Mouse (Mus musculus) hindbrain, embryonic 13.5 days (tissue): ENCODE data around the gene Jdp2. TPM values are rescaled to one million over a fixed set of nuclear protein-coding genes. Genes with fewer than 3 reads are reported as not detected.
A peak's percentile ranks its signal among the peaks of the same experiment; 100 is the strongest.

ENCODE experiments used
- ATAC-seq: fragments of 200-750 bp; cut with Nextera tagmentation; 2 replicates; pipeline ENCODE4 v1.8.0; 2017; ENCODE audit warnings: moderate TSS enrichment; ENCODE audit not compliant: low FRiP score
- H3K27ac ChIP-seq: fragments of 300-500 bp; sonication (generic); 2 replicates; pipeline ENCODE4 v1.5.1; 2015; ENCODE audit warnings: inconsistent platforms, mild to moderate bottlenecking, moderate library complexity
- H3K27me3 ChIP-seq: fragments of 300-500 bp; sonication (generic); 2 replicates; pipeline ENCODE4 v1.6.1; 2015; ENCODE audit warnings: mild to moderate bottlenecking, inconsistent platforms
- H3K36me3 ChIP-seq: fragments of 300-500 bp; sonication (generic); 2 replicates; pipeline ENCODE4 v1.6.1; 2015; ENCODE audit warnings: mild to moderate bottlenecking, inconsistent platforms
- H3K4me1 ChIP-seq: fragments of 300-500 bp; sonication (generic); replicated peaks from 2 replicates; pipeline ENCODE4 v1.6.1; 2015; ENCODE audit warnings: inconsistent platforms
- H3K4me2 ChIP-seq: fragments of 300-500 bp; sonication (generic); 2 replicates; pipeline ENCODE4 v1.6.1; 2015; ENCODE audit warnings: inconsistent platforms, mild to moderate bottlenecking, moderate library complexity
- H3K4me3 ChIP-seq: fragments of 300-500 bp; sonication (generic); 2 replicates; pipeline ENCODE4 v1.5.1; 2015; ENCODE audit warnings: mild to moderate bottlenecking, inconsistent platforms
- H3K9ac ChIP-seq: fragments of 300-500 bp; sonication (generic); 2 replicates; pipeline ENCODE4 v1.6.1; 2015; ENCODE audit warnings: mild to moderate bottlenecking, inconsistent platforms
- H3K9me3 ChIP-seq: fragments of 300-500 bp; sonication (generic); 2 replicates; pipeline ENCODE4 v1.6.1; 2016; ENCODE audit warnings: inconsistent platforms
- WGBS: fragments of 180-500 bp; shearing (Covaris S2); methylation state at CpG from one replicate; pipeline ENCODE4 v1.1.7; 2015; 5-methylcytosine and 5-hydroxymethylcytosine counted together
- polyA plus RNA-seq: library from polyadenylated mRNA; unstranded; fragments of >200 nt; fragmentation: Nextera tagmentation; extraction: Ambion mirVana; gene quantifications from 2 replicates; pipeline ENCODE4 v1.2.1, GENCODE M21; 2015

Gene Jdp2
- polyA plus RNA-seq, 1 experiment from 2014 or later, result 0.42 TPM

GRCm38 (mm10) chr12:85603767-85604166 lies 4.9 kb downstream of the Jdp2 start:
- WGBS, result 61% methylated on average over 9 of the region's 9 CpGs
- Histone ChIP-seq H3K36me3 (peaks cover 8% of the 10 kb centered on the region), H3K4me1 (peaks cover 70% of the 10 kb centered on the region), H3K9ac (no peak overlapping the region), H3K4me3 (no peak overlapping the region), H3K27ac (no peak overlapping the region), H3K4me2 (no peak overlapping the region), H3K9me3 (no peaks in the 10 kb centered on the region), H3K27me3 (0 out of 2 replicates have a peak, but pooled peaks cover 4% of the 10 kb centered on the region)
- ATAC-seq, result no peak

- 0 out of 2 replicates have a peak, but pooled peaks cover 4% of the 10 kb centered on the region for H3K27me3 ChIP-seq
Observed at GRCm38 (mm10) chr12:85604301-85604998, 5.6 kb downstream of the Jdp2 start.

GRCm38 (mm10) chr12:85607519-85608449 lies 9.0 kb downstream of the Jdp2 start:
- peaks cover 39% of the 10 kb centered on the region for H3K36me3 ChIP-seq
- ATAC-seq, result no peak
- WGBS, result 81% methylated on average over 14 of the region's 14 CpGs

More at GRCm38 (mm10) chr12:85604301-85604998, 5.6 kb downstream of the Jdp2 start:
- H3K4me1 ChIP-seq, result peaks cover 72% of the 10 kb centered on the region
- no peak overlapping the region for H3K4me3 ChIP-seq
- H3K36me3 ChIP-seq, result peaks cover 12% of the 10 kb centered on the region
- no peaks in the 10 kb centered on the region for H3K9me3 ChIP-seq
- no peak for ATAC-seq
- H3K9ac ChIP-seq, result no peak overlapping the region
- H3K27ac ChIP-seq, result no peak overlapping the region
- no peak overlapping the region for H3K4me2 ChIP-seq
- 54% methylated on average over 9 of the region's 9 CpGs for WGBS

GRCm38 (mm10) chr12:85610167-85610566 lies 11.3 kb downstream of the Jdp2 start:
- 84% methylated on average over 9 of the region's 9 CpGs for WGBS
- Histone ChIP-seq H3K36me3 (peaks cover 48% of the 10 kb centered on the region), H3K4me1 (peaks cover 17% of the 10 kb centered on the region)

More at GRCm38 (mm10) chr12:85607519-85608449, 9.0 kb downstream of the Jdp2 start:
- H3K27me3 ChIP-seq, result no peaks in the 10 kb centered on the region
- no peaks in the 10 kb centered on the region for H3K9me3 ChIP-seq
- H3K9ac ChIP-seq, result no peak overlapping the region; the same call in 1 of the 2 replicates
- H3K4me1 ChIP-seq, result peaks cover 40% of the 10 kb centered on the region
- no peak overlapping the region for H3K27ac ChIP-seq
- H3K4me3 ChIP-seq, result no peak overlapping the region
- no peak overlapping the region for H3K4me2 ChIP-seq

GRCm38 (mm10) chr12:85614090-85614489 lies 15.3 kb downstream of the Jdp2 start:
- no peak overlapping the region for H3K27ac ChIP-seq
- H3K4me1 ChIP-seq, result peaks cover 16% of the 10 kb centered on the region
- peaks cover 41% of the 10 kb centered on the region for H3K36me3 ChIP-seq
- H3K9ac ChIP-seq, result no peak overlapping the region
- no peak overlapping the region for H3K4me3 ChIP-seq
- H3K27me3 ChIP-seq, result no peaks in the 10 kb centered on the region
- 60% methylated on average over 4 of the region's 4 CpGs for WGBS
- H3K4me2 ChIP-seq, result no peak overlapping the region
- no peaks in the 10 kb centered on the region for H3K9me3 ChIP-seq
- ATAC-seq, result no peak

More at GRCm38 (mm10) chr12:85610167-85610566, 11.3 kb downstream of the Jdp2 start:
- ATAC-seq, result no peak
- no peaks in the 10 kb centered on the region for H3K9me3 ChIP-seq
- no peak overlapping the region for H3K4me2 ChIP-seq
- no peaks in the 10 kb centered on the region for H3K27me3 ChIP-seq
- H3K9ac ChIP-seq, result no peak overlapping the region
- no peak overlapping the region for H3K4me3 ChIP-seq
- no peak overlapping the region for H3K27ac ChIP-seq

- Histone ChIP-seq H3K27ac (no peak overlapping the region), H3K27me3 (no peaks in the 10 kb centered on the region), H3K4me2 (no peak overlapping the region), H3K4me3 (no peak overlapping the region), H3K4me1 (peaks cover 30% of the 10 kb centered on the region), H3K9ac (no peak overlapping the region; the same call in 1 of the 2 replicates), H3K9me3 (no peaks in the 10 kb centered on the region), H3K36me3 (peaks cover 31% of the 10 kb centered on the region)
- 87% methylated on average over 8 of the region's 8 CpGs for WGBS
- no peak for ATAC-seq
Observed at GRCm38 (mm10) chr12:85615486-85615885, 16.7 kb downstream of the Jdp2 start.

- WGBS, result 86% methylated on average over 9 of the region's 9 CpGs
- no peaks in the 10 kb centered on the region for H3K9me3 ChIP-seq
- ATAC-seq, result no peak
Observed at GRCm38 (mm10) chr12:85617885-85618284, 19.1 kb downstream of the Jdp2 start.

GRCm38 (mm10) chr12:85618430-85618829 lies 19.6 kb downstream of the Jdp2 start:
- ATAC-seq, result no peak
- peaks cover 8% of the 10 kb centered on the region for H3K36me3 ChIP-seq
- WGBS, result 66% methylated on average over 5 of the region's 5 CpGs
- no peaks in the 10 kb centered on the region for H3K27me3 ChIP-seq
- peak overlapping the region; percentile 85 for H3K27ac ChIP-seq
- H3K4me2 ChIP-seq, result no peak overlapping the region
- H3K9ac ChIP-seq, result no peak overlapping the region
- H3K9me3 ChIP-seq, result no peaks in the 10 kb centered on the region
- no peak overlapping the region for H3K4me3 ChIP-seq
- peaks cover 55% of the 10 kb centered on the region for H3K4me1 ChIP-seq

More at GRCm38 (mm10) chr12:85617885-85618284, 19.1 kb downstream of the Jdp2 start:
- Histone ChIP-seq H3K27ac (no peak overlapping the region), H3K4me3 (no peak overlapping the region), H3K36me3 (peaks cover 13% of the 10 kb centered on the region), H3K4me2 (no peak overlapping the region), H3K27me3 (no peaks in the 10 kb centered on the region), H3K4me1 (peaks cover 53% of the 10 kb centered on the region), H3K9ac (no peak overlapping the region)

GRCm38 (mm10) chr12:85619283-85619897 lies 20.6 kb downstream of the Jdp2 start:
- no peak overlapping the region for H3K4me3 ChIP-seq
- H3K36me3 ChIP-seq, result peaks cover 8% of the 10 kb centered on the region
- peak overlapping the region; percentile 85 for H3K27ac ChIP-seq
- H3K4me1 ChIP-seq, result peaks cover 61% of the 10 kb centered on the region
- 62% methylated on average over 7 of the region's 7 CpGs for WGBS
- peak overlapping the region; percentile 25; the same call in 1 of the 2 replicates for H3K9ac ChIP-seq
- H3K4me2 ChIP-seq, result no peak overlapping the region
- no peak for ATAC-seq
- H3K9me3 ChIP-seq, result no peaks in the 10 kb centered on the region
- H3K27me3 ChIP-seq, result no peaks in the 10 kb centered on the region

GRCm38 (mm10) chr12:85619898-85620443 lies 21.1 kb downstream of the Jdp2 start:
- peak overlapping the region; percentile 85 for H3K27ac ChIP-seq
- ATAC-seq, result peak; percentile 62
- H3K36me3 ChIP-seq, result peaks cover 5% of the 10 kb centered on the region
- no peak overlapping the region for H3K9ac ChIP-seq
- H3K4me3 ChIP-seq, result no peak overlapping the region
- H3K9me3 ChIP-seq, result no peaks in the 10 kb centered on the region
- peaks cover 61% of the 10 kb centered on the region for H3K4me1 ChIP-seq
- H3K27me3 ChIP-seq, result no peaks in the 10 kb centered on the region
- 24% methylated on average over 11 of the region's 11 CpGs for WGBS
- H3K4me2 ChIP-seq, result no peak overlapping the region

- no peak overlapping the region for H3K4me2 ChIP-seq
- H3K9me3 ChIP-seq, result no peaks in the 10 kb centered on the region
- ATAC-seq, result no peak
- H3K27me3 ChIP-seq, result no peaks in the 10 kb centered on the region
- peak overlapping the region; percentile 85 for H3K27ac ChIP-seq
- H3K4me1 ChIP-seq, result peaks cover 55% of the 10 kb centered on the region
- WGBS, result 41% methylated on average over 6 of the region's 6 CpGs
- no peak overlapping the region for H3K9ac ChIP-seq
- H3K36me3 ChIP-seq, result peaks cover 5% of the 10 kb centered on the region; the same call in 1 of the 2 replicates
- no peak overlapping the region for H3K4me3 ChIP-seq
Observed at GRCm38 (mm10) chr12:85621027-85621426, 22.2 kb downstream of the Jdp2 start.
